ENCODE assay signal across 26 mouse cellular contexts in the genomic region with DNA sequence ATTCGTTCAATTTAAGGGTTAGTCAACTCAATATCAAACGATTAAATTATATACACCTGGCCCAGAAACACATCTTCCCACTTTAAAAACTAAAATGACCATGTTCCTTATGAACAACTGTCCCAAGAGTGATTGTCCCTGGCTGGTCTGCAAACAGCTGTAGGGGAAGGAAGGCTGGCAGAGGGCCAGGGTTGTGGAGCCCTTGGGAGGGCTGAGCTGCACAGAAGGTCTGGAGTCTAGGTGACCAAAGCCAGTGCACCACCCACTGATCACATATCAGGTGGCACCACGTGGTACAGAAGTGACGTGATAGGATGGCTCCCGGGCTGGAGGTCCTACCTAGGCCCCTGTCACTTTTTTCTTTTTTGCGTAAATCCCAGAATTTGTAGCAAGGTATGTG. TPM values are rescaled to one million over a fixed set of nuclear protein-coding genes. Genes with fewer than 3 reads are reported as not detected.
DNase-seq lines count a peak whose midpoint lies in the region; ATAC-seq and TF ChIP-seq lines count a peak whose summit lies in the region.
"Had no signal": no experiment of that assay in that cellular context is flagged by ENCODE, and none has a peak within 500 bp of the region (broad histone marks: within the 10 kb centered on the region; RNA-seq: fewer than 3 reads in every experiment).

No protein-coding gene starts in this region.

- H3K9me3 ChIP-seq in heart, postnatal 0 days (replicated peaks; ENCODE audit: control insufficient read depth, low read length), result no peaks in the 10 kb centered on the region
- no peaks in the 10 kb centered on the region for H3K9me3 ChIP-seq in heart, embryonic 11.5 days (replicated peaks; ENCODE audit: control insufficient read depth, low read length)
- H3K9me3 ChIP-seq: embryonic facial prominence, embryonic 10.5 days; embryonic facial prominence, embryonic 13.5 days; forebrain, embryonic 12.5 days; forebrain, embryonic 15.5 days; hindbrain, embryonic 12.5 days; hindbrain, embryonic 15.5 days had no signal

- no peaks in the 10 kb centered on the region for H3K27me3 ChIP-seq in heart, postnatal 0 days (ENCODE audit: control insufficient read depth, insufficient read depth, low read length)
- H3K27me3 ChIP-seq in heart, embryonic 11.5 days (ENCODE audit: control insufficient read depth, insufficient read depth, low read length), result no peaks in the 10 kb centered on the region
- H3K27me3 ChIP-seq: CH12.LX; embryonic facial prominence, embryonic 13.5 days; forebrain, embryonic 12.5 days; forebrain, embryonic 15.5 days; hindbrain, embryonic 12.5 days; hindbrain, embryonic 15.5 days; Patski had no signal

- H3K4me1 ChIP-seq in heart, postnatal 0 days (ENCODE audit: control insufficient read depth, insufficient read depth), result no peaks in the 10 kb centered on the region
- no peaks in the 10 kb centered on the region for H3K4me1 ChIP-seq in heart, embryonic 11.5 days (ENCODE audit: control insufficient read depth, insufficient read depth, low read length)
- H3K4me1 ChIP-seq: embryonic facial prominence, embryonic 10.5 days; embryonic facial prominence, embryonic 13.5 days; forebrain, embryonic 12.5 days; forebrain, embryonic 15.5 days; hindbrain, embryonic 12.5 days; hindbrain, embryonic 15.5 days had no signal

- no peak overlapping the region for H3K4me3 ChIP-seq in heart, postnatal 0 days (ENCODE audit: low read depth, low read length)
- H3K4me3 ChIP-seq in heart, embryonic 11.5 days (ENCODE audit: low read depth, low read length), result no peak overlapping the region
- H3K4me3 ChIP-seq: embryonic facial prominence, embryonic 10.5 days; embryonic facial prominence, embryonic 13.5 days; erythroblast, embryonic 14.5 days; forebrain, embryonic 12.5 days; forebrain, embryonic 15.5 days; hindbrain, embryonic 12.5 days; hindbrain, embryonic 15.5 days had no signal

- H3K4me2 ChIP-seq in heart, postnatal 0 days (ENCODE audit: low read depth, low read length), result no peak overlapping the region
- H3K4me2 ChIP-seq in heart, embryonic 11.5 days, result no peak overlapping the region
- H3K4me2 ChIP-seq: embryonic facial prominence, embryonic 13.5 days; forebrain, embryonic 12.5 days; forebrain, embryonic 15.5 days; hindbrain, embryonic 12.5 days; hindbrain, embryonic 15.5 days had no signal

- no peak for ATAC-seq in heart, postnatal 0 days (ENCODE audit: insufficient read depth, low read depth)
- no peak for ATAC-seq in heart, embryonic 11.5 days (replicated peaks; ENCODE audit: insufficient number of reproducible peaks, low FRiP score, low TSS enrichment)
- ATAC-seq: forebrain, embryonic 15.5 days; Patski had no signal

- no peak for TF ChIP-seq EP300 in heart, postnatal 0 days (IDR thresholded peaks at IDR 0.05; ENCODE audit: low read depth)

- no peaks in the 10 kb centered on the region for H3K36me3 ChIP-seq in heart, postnatal 0 days (replicated peaks; ENCODE audit: control insufficient read depth, insufficient read depth, low read length)
- H3K36me3 ChIP-seq in heart, embryonic 11.5 days (ENCODE audit: control insufficient read depth, insufficient read depth, low read length), result no peaks in the 10 kb centered on the region
- H3K36me3 ChIP-seq: embryonic facial prominence, embryonic 10.5 days; embryonic facial prominence, embryonic 13.5 days; forebrain, embryonic 12.5 days; forebrain, embryonic 15.5 days; G1E; hindbrain, embryonic 12.5 days; hindbrain, embryonic 15.5 days had no signal

- no peak for TF ChIP-seq CTCF in heart, postnatal 0 days (IDR thresholded peaks at IDR 0.05; ENCODE audit: low read depth)

- DNase-seq in cerebellum, postnatal 10 days, result peak; percentile 22 to 23
- no peak for DNase-seq in cerebellum, adult 9-10 months
- DNase-seq in heart, postnatal 0 days (ENCODE audit: low spot score), result peak; percentile 1
- peak; percentile 54 for DNase-seq in kidney, postnatal 10 days
- no peak for DNase-seq in kidney, postnatal 36 days
- peak; percentile 14 for DNase-seq in 416B (ENCODE audit: low read depth)
- DNase-seq: adrenal gland, postnatal 10 days; adrenal gland, postnatal 36 days; B cell, adult 2 months; cerebellum, adult 18-20 months; cerebellum, adult 9-11 months; cerebellum, postnatal 36 days; embryo, embryonic 11 days; heart, adult 18-20 months; heart, postnatal 10 days had no signal

- no peak overlapping the region for H3K27ac ChIP-seq in heart, postnatal 0 days (ENCODE audit: low read depth)
- no peak overlapping the region for H3K27ac ChIP-seq in heart, embryonic 11.5 days (ENCODE audit: low read depth, low read length)
- H3K27ac ChIP-seq: embryonic facial prominence, embryonic 10.5 days; embryonic facial prominence, embryonic 13.5 days; forebrain, embryonic 12.5 days; forebrain, embryonic 15.5 days; hindbrain, embryonic 12.5 days; hindbrain, embryonic 15.5 days had no signal

- H3K9ac ChIP-seq in heart, postnatal 0 days (replicated peaks; ENCODE audit: low read depth, low read length), result no peak overlapping the region
- no peak overlapping the region for H3K9ac ChIP-seq in heart, embryonic 11.5 days (ENCODE audit: low read depth, low read length)
- H3K9ac ChIP-seq: embryonic facial prominence, embryonic 13.5 days; forebrain, embryonic 12.5 days; forebrain, embryonic 15.5 days; hindbrain, embryonic 12.5 days; hindbrain, embryonic 15.5 days had no signal

- WGBS in heart, postnatal 0 days, result 74% methylated on average over 6 of the region's 6 CpGs
- WGBS in heart, embryonic 11.5 days (ENCODE audit: insufficient replicate concordance), result 76% methylated on average over 6 of the region's 6 CpGs

RNA-seq across cellular contexts. Expression of a gene that starts 8.2 kb away (rescaled TPM):
- 106 and 151 TPM in 2 replicates for total RNA-seq in heart, postnatal 0 days (2014; rRNA removed; ENCODE audit: low replicate concordance)
- polyA plus RNA-seq in heart, postnatal 0 days (2015; fragmentation: Nextera tagmentation; extraction: Ambion mirVana), result 218 and 230 TPM in 2 replicates
- 35.3 and 38.1 TPM in 2 replicates for polyA plus RNA-seq in heart, embryonic 11.5 days (2014; fragmentation: Nextera tagmentation; extraction: Ambion mirVana)
- total RNA-seq: G1E had no signal
- polyA plus RNA-seq: G1E had no signal

Comparison
In these comparisons a context has a peak if more than half of its experiments do, and no peak if none do; other contexts are left out.
1. DNase-seq: peak in cerebellum, postnatal 10 days (2 of 2), heart, postnatal 0 days (single experiment), kidney, postnatal 10 days (single experiment) and 416B (single experiment); none in cerebellum, adult 9-10 months (single experiment) and kidney, postnatal 36 days (0 of 2).